Mouse (Mus musculus): ENCODE data around the gene Psmf1.
A peak's percentile ranks its signal among the peaks of the same experiment; 100 is the strongest.

Gene Psmf1

GRCm38 (mm10) chr2:151735422-151735821 lies 8.6 kb downstream of the Psmf1 start:
- no peak for DNase-seq (ENCODE audit: inconsistent age in 2 of 2, low spot score in 1 of 2)

GRCm38 (mm10) chr2:151733151-151733865 lies 10.7 kb downstream of the Psmf1 start:
- DNase-seq (ENCODE audit: inconsistent age in 2 of 2, low spot score in 1 of 2): no peak

DNA sequence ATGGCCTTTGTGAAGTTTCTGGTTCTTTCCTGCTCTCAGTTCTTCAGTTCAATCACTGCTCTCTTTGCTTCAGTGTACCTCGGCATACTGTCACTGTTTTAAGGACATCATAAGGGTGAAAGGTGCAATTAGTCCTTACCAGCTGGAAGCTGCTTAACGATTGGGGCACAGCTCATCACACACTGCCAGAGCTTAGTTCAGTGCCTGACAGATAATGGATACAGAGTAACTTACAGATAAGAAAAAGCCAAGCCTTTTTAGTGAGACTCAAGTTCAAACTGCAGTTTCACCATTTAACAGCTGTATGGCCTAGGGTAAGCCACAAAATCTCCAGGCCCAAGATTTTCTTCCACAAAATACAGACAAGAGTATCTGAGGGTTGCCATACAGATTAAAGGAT lies 19.9 kb downstream of the Psmf1 start:
- DNase-seq (ENCODE audit: inconsistent age in 2 of 2, low spot score in 1 of 2): no peak

GRCm38 (mm10) chr2:151716318-151717055 lies 27.5 kb downstream of the Psmf1 start:
- no peak for DNase-seq (ENCODE audit: inconsistent age in 2 of 2, low spot score in 1 of 2)

DNA sequence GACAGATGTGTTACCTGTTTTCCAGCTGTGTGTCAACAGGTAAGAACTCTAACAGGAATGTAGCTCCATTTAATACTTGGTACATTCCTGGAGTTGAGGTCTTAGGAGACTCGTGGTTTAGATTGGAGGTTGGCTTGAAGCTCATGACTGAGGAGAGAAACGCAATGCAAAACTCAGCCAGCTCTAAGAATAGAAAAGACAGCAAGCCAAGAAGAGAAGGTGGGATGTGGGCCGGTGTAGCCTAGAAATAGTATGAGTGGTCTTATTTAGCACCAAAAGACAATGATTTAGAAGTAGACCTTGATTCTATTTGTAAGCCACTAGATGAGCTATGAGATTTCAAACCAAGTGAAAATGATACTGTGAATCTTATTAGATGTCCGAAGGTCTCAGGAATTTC lies 28.5 kb downstream of the Psmf1 start:
- DNase-seq (ENCODE audit: inconsistent age in 2 of 2, low spot score in 1 of 2): no peak

- peak; percentile 11 to 53 for DNase-seq (ENCODE audit: inconsistent age in 2 of 2, low spot score in 1 of 2)
Measured at GRCm38 (mm10) chr2:151712647-151713046, 31.3 kb downstream of the Psmf1 start.

DNA sequence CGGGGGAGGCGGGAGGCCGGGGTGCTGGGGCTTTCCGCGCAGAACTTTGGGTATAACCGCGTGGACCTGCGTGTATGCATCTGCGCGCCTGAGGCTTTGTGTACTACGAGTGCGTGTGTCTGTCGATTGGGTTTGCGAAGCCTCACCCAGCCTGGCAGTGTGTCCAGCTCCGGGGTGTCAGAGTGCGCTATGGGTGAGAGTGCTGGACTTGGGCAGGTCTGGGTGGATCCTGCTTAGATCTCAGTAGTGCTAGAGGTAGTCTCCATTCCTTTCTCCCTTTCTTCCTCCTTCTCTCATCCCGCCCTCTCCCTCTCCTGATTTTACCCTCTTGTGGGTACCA lies 41.2 kb downstream of the Psmf1 start:
- no peak for DNase-seq (ENCODE audit: inconsistent age in 2 of 2, low spot score in 1 of 2)

- peak; percentile 55 to 82 for DNase-seq (ENCODE audit: inconsistent age in 2 of 2, low spot score in 1 of 2)
Measured at GRCm38 (mm10) chr2:151702146-151702850, 41.7 kb downstream of the Psmf1 start.

DNA sequence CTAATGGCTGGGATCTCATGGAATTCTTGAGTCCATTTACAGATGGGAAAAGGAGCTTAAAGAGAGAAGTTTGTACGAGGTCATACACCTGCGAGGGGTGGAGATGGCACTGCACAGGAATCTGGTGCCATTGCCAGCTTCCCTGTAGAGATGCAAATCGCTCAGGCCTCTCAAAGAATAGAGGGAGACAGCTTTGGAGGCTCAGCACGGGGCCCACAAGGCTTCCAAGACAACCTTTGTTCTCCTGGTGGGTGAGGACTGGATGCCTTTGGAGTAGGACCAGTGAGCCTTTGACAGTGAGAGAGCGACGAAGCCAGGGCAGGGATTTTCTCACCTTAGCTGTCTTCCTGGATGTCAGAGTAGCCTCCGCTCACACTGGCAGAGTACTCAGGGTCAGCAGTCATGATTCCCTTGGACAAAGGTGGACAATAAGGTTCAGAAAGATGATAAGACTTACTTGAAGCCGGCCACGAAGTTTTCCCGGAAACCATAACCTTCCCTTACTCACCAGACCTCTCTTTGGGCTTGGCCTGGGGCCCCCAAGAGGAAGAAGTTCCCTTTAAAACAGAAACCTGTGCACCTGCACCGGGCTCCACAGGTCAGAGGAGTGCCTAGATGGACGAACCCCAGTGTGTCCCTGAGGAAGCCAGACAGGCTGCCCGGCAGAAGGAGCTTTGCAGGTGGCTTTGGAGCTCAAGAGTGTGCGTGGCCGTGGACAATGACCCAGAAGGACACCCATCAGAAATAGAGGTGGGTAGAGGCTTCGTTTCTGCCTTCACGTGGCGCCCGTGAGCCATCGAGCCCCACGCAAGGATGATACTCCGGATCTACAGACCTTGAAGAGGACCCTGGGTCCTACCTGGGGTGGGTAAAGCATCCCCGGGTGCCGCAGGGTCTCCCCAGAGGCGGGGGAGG lies 42.5 kb downstream of the Psmf1 start, which contains the start of gene Tmem74b:
Gene Tmem74b (plus strand): TSS at position 778 of the 915 bp plus-strand sequence.
- DNase-seq (ENCODE audit: inconsistent age in 2 of 2, low spot score in 1 of 2): no peak

GRCm38 (mm10) chr2:151682976-151683375 lies 61.0 kb downstream of the Psmf1 start:
- no peak for DNase-seq (ENCODE audit: inconsistent age in 2 of 2, low spot score in 1 of 2)

GRCm38 (mm10) chr2:151682357-151682756 lies 61.6 kb downstream of the Psmf1 start:
- DNase-seq (ENCODE audit: inconsistent age in 2 of 2, low spot score in 1 of 2): peak; percentile 23 to 52

DNA sequence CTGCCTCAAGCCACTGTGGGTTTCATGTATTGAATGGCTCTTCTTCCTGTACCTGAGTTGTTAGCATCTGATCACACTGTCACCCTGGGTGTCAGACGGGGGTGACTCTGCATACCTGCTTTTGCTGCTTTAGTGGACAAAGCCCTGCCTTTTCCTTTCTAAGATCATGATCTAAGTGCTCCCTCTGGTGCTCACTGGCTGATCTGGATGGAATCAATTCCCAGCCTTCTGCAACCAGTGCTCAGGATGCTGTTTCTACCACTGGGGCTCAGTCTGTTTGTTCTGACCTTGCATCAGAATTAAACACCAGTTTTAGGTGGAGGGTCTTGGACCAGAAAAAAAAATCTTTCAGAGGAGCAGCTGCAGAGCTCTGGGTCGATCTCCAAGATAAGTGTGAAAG lies 67.8 kb downstream of the Psmf1 start:
- DNase-seq (ENCODE audit: inconsistent age in 2 of 2, low spot score in 1 of 2): peak in 1 of 2 experiments; percentile 36

DNA sequence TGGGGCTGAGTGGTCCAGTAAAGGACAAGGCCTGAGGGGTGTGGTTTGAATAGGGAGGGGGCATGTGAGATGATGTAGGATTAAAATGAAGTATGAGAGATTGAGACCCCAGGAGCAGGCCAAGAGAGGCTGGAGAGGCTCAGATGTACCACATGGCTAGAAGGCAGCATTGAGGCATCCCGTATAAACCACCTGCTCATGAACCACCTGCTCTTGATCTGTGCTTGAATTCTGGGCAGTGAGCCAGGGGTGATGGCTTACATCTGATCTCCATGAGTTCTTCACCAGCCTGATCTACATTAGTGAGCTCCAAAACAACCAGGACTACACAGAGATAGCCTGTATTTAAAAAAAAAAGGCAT lies 73.0 kb downstream of the Psmf1 start:
- no peak for DNase-seq (ENCODE audit: inconsistent age in 2 of 2, low spot score in 1 of 2)

- no peak for DNase-seq (ENCODE audit: inconsistent age in 2 of 2, low spot score in 1 of 2)
Measured at GRCm38 (mm10) chr2:151670026-151670967, 73.7 kb downstream of the Psmf1 start.

DNA sequence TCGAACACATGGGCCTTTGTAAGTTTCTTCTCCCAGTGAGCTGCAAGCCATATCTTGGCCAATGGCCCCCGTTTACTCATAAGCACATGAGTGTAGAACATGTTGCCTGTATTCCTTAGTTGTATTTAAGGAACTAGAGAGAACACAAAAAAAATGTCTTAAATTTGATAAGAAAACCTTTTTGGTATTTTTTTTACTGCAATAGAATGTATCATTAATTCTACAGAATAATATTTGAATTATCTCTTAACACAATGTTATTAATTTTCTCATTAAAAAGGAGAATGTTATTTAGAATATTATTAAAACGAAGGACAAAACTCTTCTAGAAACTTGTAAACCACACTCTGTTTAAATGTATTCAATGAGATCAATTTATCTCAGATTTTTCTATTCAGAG lies 75.6 kb downstream of the Psmf1 start, which contains the start of gene Rad21l:
Gene Rad21l (minus strand): TSS at position 101 of the 400 bp plus-strand sequence.
- DNase-seq (ENCODE audit: inconsistent age in 2 of 2, low spot score in 1 of 2): no peak
